Mouse (Mus musculus) mesoderm, embryonic 11.5 days (tissue): Measurements from ENCODE around the gene Gnb4.

ENCODE experiments used
- DNase-seq: peaks from one replicate; pipeline ENCODE4 v3.0.0-alpha.2; 2012; ENCODE audit warnings: low read depth, low spot score

Gnb4 gene

GRCm38 (mm10) chr3:32616331-32617052 is at the start of gene Gnb4:
Gnb4 (minus strand) TSS chr3:32616585.
- peak; percentile 84 for DNase-seq

GRCm38 (mm10) chr3:32661556-32661930 is 45.2 kb upstream of the Gnb4 start:
- no peak for DNase-seq

GRCm38 (mm10) chr3:32660831-32661555 is 44.6 kb upstream of the Gnb4 start:
- no peak for DNase-seq

- DNase-seq: no peak
These were observed 43.9 kb upstream of the Gnb4 start for GRCm38 (mm10) chr3:32660276-32660675.

GRCm38 (mm10) chr3:32659506-32659905 is 43.1 kb upstream of the Gnb4 start:
- no peak for DNase-seq

- DNase-seq: no peak
These were observed 42.4 kb upstream of the Gnb4 start for GRCm38 (mm10) chr3:32658821-32659220.

GRCm38 (mm10) chr3:32658401-32658800 is 42.0 kb upstream of the Gnb4 start:
- no peak for DNase-seq

- DNase-seq: no peak
These were observed 40.1 kb upstream of the Gnb4 start for GRCm38 (mm10) chr3:32656398-32656994.

- DNase-seq: no peak
These were observed 39.6 kb upstream of the Gnb4 start for GRCm38 (mm10) chr3:32655994-32656393.

GRCm38 (mm10) chr3:32652739-32653138 is 36.4 kb upstream of the Gnb4 start:
- DNase-seq: no peak

- DNase-seq: no peak
These were observed 32.9 kb upstream of the Gnb4 start for GRCm38 (mm10) chr3:32649284-32649683.

- no peak for DNase-seq
These were observed 30.5 kb upstream of the Gnb4 start for GRCm38 (mm10) chr3:32646918-32647317.

GRCm38 (mm10) chr3:32644751-32645150 is 28.4 kb upstream of the Gnb4 start:
- DNase-seq: no peak

GRCm38 (mm10) chr3:32642116-32642515 is 25.7 kb upstream of the Gnb4 start:
- DNase-seq: no peak

GRCm38 (mm10) chr3:32638240-32638639 is 21.9 kb upstream of the Gnb4 start:
- DNase-seq: no peak

- no peak for DNase-seq
These were observed 16.4 kb upstream of the Gnb4 start for GRCm38 (mm10) chr3:32632760-32633264.

GRCm38 (mm10) chr3:32630210-32630609 is 13.8 kb upstream of the Gnb4 start:
- DNase-seq: no peak

GRCm38 (mm10) chr3:32628141-32628540 is 11.8 kb upstream of the Gnb4 start:
- no peak for DNase-seq

GRCm38 (mm10) chr3:32622106-32622505 is 5.7 kb upstream of the Gnb4 start:
- no peak for DNase-seq

- no peak for DNase-seq
These were observed 5.3 kb upstream of the Gnb4 start for GRCm38 (mm10) chr3:32621658-32622057.

GRCm38 (mm10) chr3:32617053-32617642 is 763 bp upstream of the Gnb4 start:
- peak; percentile 27 for DNase-seq

- DNase-seq: no peak
These were observed 417 bp downstream of the Gnb4 start for GRCm38 (mm10) chr3:32616006-32616330.
